Mouse (Mus musculus): ENCODE results near the gene C2cd4d. TPM values are rescaled to one million over a fixed set of nuclear protein-coding genes. Genes with fewer than 3 reads are reported as not detected.
A peak's percentile ranks its signal among the peaks of the same experiment; 100 is the strongest.

C2cd4d gene
- total RNA-seq, 2 experiments from 2014 or later: 0.44 TPM; not detected in 1

DNA sequence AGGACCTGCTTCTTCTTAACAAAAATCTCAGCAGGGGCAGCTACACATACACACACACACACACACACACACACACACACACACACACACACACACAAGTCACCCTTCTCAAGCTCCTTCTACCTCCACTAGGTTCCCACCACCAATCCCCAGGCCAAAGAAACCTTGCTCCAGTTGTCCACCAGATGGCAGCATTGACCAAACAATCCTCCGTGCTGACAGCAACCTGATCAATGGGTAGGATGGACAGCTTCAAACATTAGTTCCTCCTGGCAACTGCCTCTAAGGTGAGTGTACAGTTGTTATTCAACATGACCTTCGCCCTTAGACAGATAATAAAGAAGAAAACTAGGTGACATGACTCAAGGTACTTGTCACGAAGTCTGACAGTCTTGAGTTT lies 4.5 kb downstream of the C2cd4d start:
- intact Hi-C loops (cut with DNase I): loop anchor here (2.0 to 10.0 kb wide), 6 partner anchors 46 to 538 kb away; partner anchors contain the start of genes Mrpl9, Oaz3 and Tdrkh
- DNase-seq (ENCODE audit: extremely low spot score in 1 of 2, low spot score in 2 of 2): peak; percentile 76 to 82
- no peak overlapping the region for H3K4me3 ChIP-seq
- TF ChIP-seq CTCF (IDR thresholded peaks at IDR 0.05): peak; percentile 67
- no peak overlapping the region for H3K27ac ChIP-seq

DNA sequence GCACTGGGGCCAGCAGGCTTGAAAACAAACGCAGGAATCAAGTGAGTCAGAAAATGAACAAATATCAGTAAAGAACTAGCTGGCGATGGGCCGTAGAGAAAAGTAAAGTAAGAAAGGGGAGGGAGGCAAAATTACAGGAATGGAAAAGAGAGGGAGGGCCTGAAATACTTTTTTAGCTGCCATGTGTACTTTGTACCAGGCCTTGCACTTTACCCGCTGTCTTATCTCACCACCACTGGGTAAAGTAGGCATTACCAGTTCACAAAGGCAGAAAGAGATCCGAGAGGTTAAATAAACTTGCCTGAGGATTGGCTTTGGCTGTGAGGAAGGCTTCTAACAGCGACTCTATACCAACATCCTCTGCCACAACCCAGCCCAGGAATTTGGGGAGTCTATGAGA lies 5.3 kb downstream of the C2cd4d start:
- intact Hi-C loops (cut with DNase I): loop anchor here (2.0 to 10.0 kb wide), 6 partner anchors 45 to 537 kb away; partner anchors contain the start of genes Mrpl9, Oaz3 and Tdrkh
- no peak for DNase-seq (ENCODE audit: extremely low spot score in 1 of 2, low spot score in 2 of 2)
- H3K4me3 ChIP-seq: no peak overlapping the region
- H3K27ac ChIP-seq: no peak overlapping the region
- TF ChIP-seq CTCF (IDR thresholded peaks at IDR 0.05): no peak

DNA sequence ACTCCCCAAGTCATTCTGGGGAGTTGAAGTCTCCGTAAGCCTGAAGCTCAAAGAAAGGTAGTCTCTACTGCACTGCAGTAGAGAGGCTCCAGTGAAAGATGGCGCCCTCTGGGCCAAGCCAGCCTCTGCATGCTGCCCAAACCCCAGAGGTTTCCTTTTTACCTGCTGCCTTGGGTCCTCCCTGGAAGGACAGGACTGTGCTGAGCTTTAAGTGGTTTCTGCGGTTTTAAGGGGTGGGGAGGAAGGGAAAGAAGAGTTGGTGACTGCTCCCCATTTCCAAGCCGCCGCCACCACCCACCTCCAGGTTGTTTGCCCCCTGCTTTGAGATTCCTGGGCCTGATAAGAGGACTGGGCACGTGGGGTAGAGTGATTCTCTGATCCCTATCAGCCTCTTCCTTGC lies 6.4 kb downstream of the C2cd4d start:
- no peak overlapping the region for H3K4me3 ChIP-seq
- DNase-seq (ENCODE audit: extremely low spot score in 1 of 2, low spot score in 2 of 2): no peak
- H3K27ac ChIP-seq: no peak overlapping the region
- no peak for TF ChIP-seq CTCF (IDR thresholded peaks at IDR 0.05)
- intact Hi-C loops (cut with DNase I): loop anchor here (5.0 to 10.0 kb wide), 4 partner anchors 74 to 536 kb away; partner anchors contain the start of genes Mrpl9 and Oaz3

DNA sequence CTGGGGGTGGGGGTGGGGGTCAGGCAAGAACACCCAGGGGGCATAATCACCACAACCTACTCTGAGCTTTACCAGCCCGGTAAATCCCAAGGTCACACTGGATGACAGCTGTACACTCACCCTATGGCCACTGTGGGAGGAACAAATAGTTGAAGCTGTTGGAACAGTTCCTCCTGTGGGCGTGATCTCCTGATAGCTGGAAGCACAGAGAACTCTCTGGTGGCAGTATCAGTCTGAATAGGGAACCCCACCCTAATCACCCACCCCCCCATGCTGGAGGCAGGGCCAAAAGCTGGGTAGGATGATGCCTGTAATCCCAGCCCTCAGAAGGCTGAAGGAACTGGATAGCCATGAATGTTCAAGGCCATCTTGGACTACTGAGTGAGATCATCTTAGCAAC lies 7.5 kb downstream of the C2cd4d start:
- Histone ChIP-seq H3K4me3 (no peak overlapping the region), H3K27ac (no peak overlapping the region)
- intact Hi-C loops (cut with DNase I): loop anchor here (5.0 to 10.0 kb wide), 4 partner anchors 73 to 535 kb away; partner anchors contain the start of genes Mrpl9 and Oaz3
- no peak for DNase-seq (ENCODE audit: extremely low spot score in 1 of 2, low spot score in 2 of 2)
- no peak for TF ChIP-seq CTCF (IDR thresholded peaks at IDR 0.05)

DNA sequence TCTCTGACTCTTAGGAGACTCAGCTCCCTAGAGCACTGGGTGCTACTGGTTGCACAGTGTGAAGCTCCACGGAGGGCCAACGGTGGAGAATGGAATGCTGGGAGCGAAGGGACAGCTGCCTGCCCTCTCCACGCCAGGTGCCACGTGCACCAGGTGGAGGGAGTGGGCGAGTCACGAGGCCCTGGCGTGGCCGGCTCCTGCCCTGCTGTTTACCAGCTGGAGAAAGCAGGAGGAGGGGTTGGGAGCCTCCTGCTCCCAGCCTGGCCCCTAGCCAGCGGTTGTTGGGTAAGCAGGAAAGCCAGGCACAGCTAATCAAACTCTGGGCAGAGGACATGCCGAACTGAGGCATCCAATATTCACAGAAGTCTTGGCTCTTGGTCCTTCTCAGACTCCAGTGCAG lies 9.4 kb downstream of the C2cd4d start:
- peak; percentile 24 to 36 for DNase-seq (ENCODE audit: extremely low spot score in 1 of 2, low spot score in 2 of 2)
- Histone ChIP-seq H3K27ac (no peak overlapping the region), H3K4me3 (peak overlapping the region; percentile 17; the same call in 1 of the 2 replicates)
- TF ChIP-seq CTCF (IDR thresholded peaks at IDR 0.05): no peak
- intact Hi-C loops (cut with DNase I): no loop called here

DNA sequence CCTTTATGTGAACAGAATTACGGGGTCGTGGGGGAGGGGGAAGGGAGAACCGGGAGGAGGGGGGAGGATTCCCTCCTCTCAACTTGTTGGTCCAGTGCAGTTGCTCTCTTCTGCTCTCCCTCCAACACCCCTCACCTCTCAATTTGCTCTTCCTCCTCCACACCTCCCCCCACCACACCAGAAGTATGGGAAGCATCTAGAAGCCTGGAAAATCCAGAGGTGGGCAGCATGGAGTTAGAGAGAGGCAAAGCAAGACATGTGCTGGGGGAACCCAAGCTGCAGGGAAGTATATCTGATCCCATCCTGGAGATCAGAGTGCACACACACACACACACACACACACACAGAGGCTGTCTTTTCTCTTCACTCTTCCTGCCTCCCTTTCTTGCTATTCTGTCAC lies 9.8 kb downstream of the C2cd4d start:
- no peak for TF ChIP-seq CTCF (IDR thresholded peaks at IDR 0.05)
- no peak overlapping the region for H3K27ac ChIP-seq
- no peak overlapping the region for H3K4me3 ChIP-seq
- no peak for DNase-seq (ENCODE audit: extremely low spot score in 1 of 2, low spot score in 2 of 2)
- intact Hi-C loops (cut with DNase I): no loop called here

DNA sequence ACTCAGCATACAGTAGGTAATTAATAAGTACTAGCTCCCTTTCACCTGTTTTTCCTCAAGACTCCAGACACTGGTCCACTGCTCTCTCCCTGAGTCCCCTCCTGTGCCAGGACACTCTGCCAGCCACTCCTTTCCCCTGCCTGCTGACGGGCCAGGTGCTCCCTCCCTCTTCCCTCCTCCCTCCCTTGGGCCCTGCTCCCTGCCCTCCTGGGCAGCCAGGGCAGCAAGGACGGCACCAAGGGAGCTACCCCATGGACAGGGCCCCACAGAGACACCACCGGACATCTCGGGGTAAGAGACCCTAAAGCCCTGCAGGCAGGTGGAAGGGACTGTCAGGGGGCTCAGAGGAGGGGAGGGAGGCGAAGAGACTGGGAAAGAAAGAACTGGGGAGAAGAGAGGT lies 10.4 kb downstream of the C2cd4d start, which contains the start of gene Rorc:
TSS of gene Rorc (plus strand) at position 154 of the 400 bp plus-strand sequence.
- intact Hi-C loops (cut with DNase I): no loop called here
- peak within 1 kb of the TSS; percentile 17; the same call in 1 of the 2 replicates for H3K4me3 ChIP-seq
- no peak for DNase-seq (ENCODE audit: extremely low spot score in 1 of 2, low spot score in 2 of 2)
- TF ChIP-seq CTCF (IDR thresholded peaks at IDR 0.05): no peak
- no peak within 1 kb of the TSS for H3K27ac ChIP-seq

DNA sequence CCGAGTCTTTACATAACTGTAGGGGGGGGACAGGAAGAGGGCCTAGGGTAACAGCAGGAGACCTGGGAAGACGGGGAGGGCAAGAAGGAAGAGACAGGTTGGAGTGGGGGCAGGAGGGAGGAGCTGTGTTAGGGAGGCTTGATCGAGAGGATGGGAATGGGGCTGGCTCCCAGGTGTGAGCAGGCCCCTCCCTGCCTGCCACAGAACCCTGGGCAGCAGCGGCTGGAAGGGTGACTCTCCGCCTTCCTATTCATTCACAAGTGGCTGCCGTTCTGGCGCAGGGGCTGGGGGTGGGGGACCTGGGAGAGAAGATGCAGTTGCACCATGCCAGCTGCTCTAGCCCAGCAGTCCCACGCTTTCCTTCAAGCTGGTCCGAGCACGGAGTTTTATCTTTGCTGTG lies 10.9 kb downstream of the C2cd4d start:
- no peak for DNase-seq (ENCODE audit: extremely low spot score in 1 of 2, low spot score in 2 of 2)

DNA sequence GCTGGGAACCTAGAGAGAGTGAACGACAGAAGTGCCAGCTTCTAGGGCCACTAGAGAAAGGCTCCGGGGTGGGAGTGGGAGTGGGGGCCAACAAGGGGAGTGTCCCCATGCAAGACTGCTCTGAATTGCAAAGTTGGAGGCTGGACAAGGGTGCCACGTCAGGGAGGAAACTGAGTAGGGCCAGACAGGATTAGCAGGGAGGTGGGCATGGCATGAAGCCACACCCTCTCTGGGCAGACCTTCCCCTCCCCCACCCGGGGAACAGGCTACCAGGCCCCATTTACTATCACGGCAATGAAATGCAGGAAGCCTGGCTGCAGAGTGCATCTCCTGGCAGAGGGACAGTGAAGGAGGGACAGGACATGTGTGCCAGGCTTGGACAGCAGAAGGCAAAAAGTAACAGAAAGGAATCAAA lies 11.4 kb downstream of the C2cd4d start:
- intact Hi-C loops (cut with DNase I): no loop called here
- TF ChIP-seq CTCF (IDR thresholded peaks at IDR 0.05): no peak
- DNase-seq (ENCODE audit: extremely low spot score in 1 of 2, low spot score in 2 of 2): no peak
- Histone ChIP-seq H3K27ac (no peak overlapping the region), H3K4me3 (no peak overlapping the region)

More for the DNA sequence above, 10.9 kb downstream of the C2cd4d start:
- no peak for TF ChIP-seq CTCF (IDR thresholded peaks at IDR 0.05)
- intact Hi-C loops (cut with DNase I): no loop called here
- no peak overlapping the region for H3K4me3 ChIP-seq
- H3K27ac ChIP-seq: no peak overlapping the region

DNA sequence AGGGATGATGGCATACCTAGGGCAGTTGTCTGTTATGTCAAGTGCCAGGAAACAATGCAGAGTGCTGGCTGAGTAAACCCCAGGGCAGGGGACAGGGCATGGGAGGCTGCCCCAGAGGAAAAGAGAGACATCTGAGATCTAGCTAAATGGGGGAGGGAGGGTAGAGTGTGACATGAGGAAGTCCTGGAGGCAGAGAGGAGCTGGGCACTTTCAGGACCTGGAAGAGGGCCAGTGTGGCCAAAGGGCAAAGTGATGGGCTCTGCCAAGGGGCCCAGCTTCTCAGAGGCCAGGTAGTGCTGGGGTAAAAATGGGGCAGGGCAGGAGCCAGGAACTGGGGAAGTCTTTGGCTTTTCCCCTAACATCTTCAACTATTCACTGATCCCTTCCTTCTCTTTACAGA lies 12.4 kb downstream of the C2cd4d start:
- intact Hi-C loops (cut with DNase I): no loop called here
- no peak overlapping the region for H3K4me3 ChIP-seq
- DNase-seq (ENCODE audit: extremely low spot score in 1 of 2, low spot score in 2 of 2): no peak
- no peak for TF ChIP-seq CTCF (IDR thresholded peaks at IDR 0.05)
- no peak overlapping the region for H3K27ac ChIP-seq

DNA sequence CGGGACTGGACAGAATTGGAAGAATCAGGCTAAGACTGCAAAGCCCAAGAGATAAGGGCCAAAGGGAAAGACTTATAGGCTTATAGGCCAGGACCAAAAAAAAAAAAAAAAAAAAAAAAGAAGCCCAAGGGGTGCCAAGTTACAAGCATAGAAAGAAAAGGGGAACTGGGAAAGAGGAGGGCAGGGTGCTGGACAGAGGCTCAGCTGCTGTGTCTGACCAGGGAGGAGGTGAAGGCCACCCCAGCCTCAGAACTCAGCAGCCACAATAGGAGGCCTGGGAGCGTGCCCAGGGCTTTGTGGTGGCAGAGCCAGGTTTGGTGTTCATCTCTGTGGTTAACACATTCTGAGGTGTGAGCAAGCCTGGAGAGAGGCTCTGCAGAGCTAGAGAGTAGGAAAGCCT lies 12.9 kb downstream of the C2cd4d start:
- TF ChIP-seq CTCF (IDR thresholded peaks at IDR 0.05): no peak
- intact Hi-C loops (cut with DNase I): no loop called here
- Histone ChIP-seq H3K27ac (no peak overlapping the region), H3K4me3 (no peak overlapping the region)
- no peak for DNase-seq (ENCODE audit: extremely low spot score in 1 of 2, low spot score in 2 of 2)

DNA sequence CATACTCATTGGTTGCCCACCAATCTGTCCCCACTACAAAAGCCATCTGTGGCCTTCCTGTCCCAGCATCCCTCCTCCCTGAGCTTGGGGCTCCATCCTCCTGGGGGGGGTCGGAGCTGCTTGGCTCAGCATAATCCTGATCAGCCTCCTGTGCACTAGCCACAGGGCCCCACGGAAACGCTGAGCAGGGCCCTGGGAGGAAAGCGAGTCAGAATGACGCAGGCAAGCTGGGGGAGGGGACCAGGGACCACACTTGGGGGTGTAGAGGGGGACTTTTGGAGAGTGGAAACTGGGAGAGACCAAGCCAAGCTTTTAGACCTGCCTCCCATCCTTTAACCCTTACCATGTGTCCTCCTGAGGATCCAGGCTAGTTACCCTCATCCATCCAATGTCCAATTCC lies 13.6 kb downstream of the C2cd4d start:
- H3K27ac ChIP-seq: no peak overlapping the region

More for the DNA sequence above, 13.6 kb downstream of the C2cd4d start:
- DNase-seq (ENCODE audit: extremely low spot score in 1 of 2, low spot score in 2 of 2): no peak
- no peak for TF ChIP-seq CTCF (IDR thresholded peaks at IDR 0.05)
- no peak overlapping the region for H3K4me3 ChIP-seq
- intact Hi-C loops (cut with DNase I): no loop called here

Data from left cerebral cortex, adult 2 months (tissue).